In the genomic region with DNA sequence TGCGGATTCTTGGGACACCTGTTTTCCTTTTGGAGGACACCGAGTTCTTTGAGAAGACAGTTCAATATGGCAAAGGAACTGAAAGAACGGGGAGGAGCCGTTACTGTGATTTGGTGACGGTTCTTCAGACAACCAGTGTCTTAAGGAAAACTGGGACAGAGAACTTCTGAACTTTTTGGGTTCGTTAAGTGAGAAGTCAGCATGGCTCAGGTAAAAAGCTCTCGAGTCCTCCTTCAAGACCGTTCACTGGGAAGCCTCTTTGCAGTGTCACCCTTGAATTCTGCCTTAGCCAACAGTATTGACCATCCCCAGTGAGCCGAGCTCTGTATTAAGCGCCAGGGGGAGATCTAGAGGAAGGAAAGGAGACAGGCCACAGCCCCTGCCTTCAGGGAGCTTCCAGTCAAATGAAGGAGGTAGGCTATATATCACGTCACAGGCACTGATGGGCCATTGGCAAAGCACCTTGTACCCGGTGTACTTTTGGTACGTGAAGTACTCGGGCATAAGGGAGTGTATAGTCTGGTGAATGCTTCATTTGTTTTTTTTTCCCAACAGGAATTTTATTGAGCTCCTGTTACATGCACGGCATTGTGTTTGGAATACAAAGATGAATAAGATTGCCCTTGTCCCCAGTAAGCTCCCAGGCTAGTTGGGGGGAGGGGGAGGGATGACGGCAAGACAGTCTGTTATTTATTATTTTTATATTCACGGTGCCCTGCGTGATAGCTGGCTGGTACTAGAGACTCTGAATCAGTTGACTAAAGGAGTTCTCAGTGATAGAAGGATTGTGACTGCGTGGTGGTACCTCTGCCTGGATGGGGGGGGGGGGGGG, we compare ENCODE assay signal across 8 mouse cellular contexts. TPM values are rescaled to one million over a fixed set of nuclear protein-coding genes. Genes with fewer than 3 reads are reported as not detected.
A peak's percentile ranks its signal among the peaks of the same experiment; 100 is the strongest.
DNase-seq lines count a peak whose midpoint lies in the region; ATAC-seq and TF ChIP-seq lines count a peak whose summit lies in the region.

A gene (minus strand): TSS at position 51 of the 832 bp plus-strand sequence.

- H3K36me3 ChIP-seq in kidney, embryonic 15.5 days, result peaks cover 51% of the 10 kb centered on the region
- peaks cover 7% of the 10 kb centered on the region; the same call in 1 of the 2 replicates for H3K36me3 ChIP-seq in forebrain, embryonic 11.5 days (ENCODE audit: control insufficient read depth, insufficient read depth, low read length)
- peaks cover 21% of the 10 kb centered on the region for H3K36me3 ChIP-seq in hindbrain, postnatal 0 days (ENCODE audit: insufficient read depth, low read length)
- H3K36me3 ChIP-seq in macrophage (ENCODE audit: inconsistent target), result peaks cover 27% of the 10 kb centered on the region

- peaks cover 52% of the 10 kb centered on the region for H3K4me1 ChIP-seq in kidney, embryonic 15.5 days
- H3K4me1 ChIP-seq in forebrain, embryonic 11.5 days (replicated peaks; ENCODE audit: control insufficient read depth, insufficient read depth, low read length), result peaks cover 13% of the 10 kb centered on the region
- peaks cover 24% of the 10 kb centered on the region for H3K4me1 ChIP-seq in hindbrain, postnatal 0 days (ENCODE audit: insufficient read depth, low read length)

- H3K9ac ChIP-seq in kidney, embryonic 15.5 days, result peak within 1 kb of the TSS; percentile 79
- peak within 1 kb of the TSS; percentile 86 for H3K9ac ChIP-seq in forebrain, embryonic 11.5 days (ENCODE audit: low read length)
- H3K9ac ChIP-seq in hindbrain, postnatal 0 days (replicated peaks; ENCODE audit: low read length), result peak within 1 kb of the TSS; percentile 92

- peak within 1 kb of the TSS; percentile 69 for H3K4me3 ChIP-seq in kidney, embryonic 15.5 days (replicated peaks)
- H3K4me3 ChIP-seq in forebrain, embryonic 11.5 days (ENCODE audit: low read depth, low read length), result peak within 1 kb of the TSS; percentile 92
- H3K4me3 ChIP-seq in hindbrain, postnatal 0 days (ENCODE audit: low read length), result peak within 1 kb of the TSS; percentile 91
- peak within 1 kb of the TSS; percentile 47 for H3K4me3 ChIP-seq in macrophage (ENCODE audit: inconsistent target)

- 47% methylated on average over 19 of the region's 19 CpGs for WGBS in kidney, embryonic 15.5 days
- 66% methylated on average over 19 of the region's 19 CpGs for WGBS in forebrain, embryonic 11.5 days
- 44% methylated on average over 19 of the region's 19 CpGs for WGBS in hindbrain, postnatal 0 days
- 87% methylated on average over 19 of the region's 19 CpGs for WGBS in macrophage (ENCODE audit: missing documents)

- no peak for ATAC-seq in kidney, embryonic 15.5 days (replicated peaks; ENCODE audit: low FRiP score)
- ATAC-seq in forebrain, embryonic 11.5 days (replicated peaks; ENCODE audit: low FRiP score), result no peak
- ATAC-seq in hindbrain, postnatal 0 days, result no peak

- TF ChIP-seq CTCF in hindbrain, postnatal 0 days (IDR thresholded peaks at IDR 0.05; ENCODE audit: low read depth), result no peak

- no peaks in the 10 kb centered on the region for H3K27me3 ChIP-seq in kidney, embryonic 15.5 days
- no peaks in the 10 kb centered on the region for H3K27me3 ChIP-seq in forebrain, embryonic 11.5 days (ENCODE audit: control insufficient read depth, insufficient read depth, low read length)
- no peaks in the 10 kb centered on the region for H3K27me3 ChIP-seq in hindbrain, postnatal 0 days (ENCODE audit: insufficient read depth, low read length)

- peak within 1 kb of the TSS; percentile 98 for H3K27ac ChIP-seq in kidney, embryonic 15.5 days
- peak within 1 kb of the TSS; percentile 95 for H3K27ac ChIP-seq in forebrain, embryonic 11.5 days (ENCODE audit: low read depth, low read length)
- H3K27ac ChIP-seq in hindbrain, postnatal 0 days, result peak within 1 kb of the TSS; percentile 100
- H3K27ac ChIP-seq in macrophage, result peak within 1 kb of the TSS; percentile 33

- DNase-seq in kidney, adult 11 months, result no peak
- DNase-seq in Muller cell, postnatal 12 days (ENCODE audit: inconsistent ontology term), result peak; percentile 76
- DNase-seq in forebrain, embryonic 11.5 days (ENCODE audit: low spot score), result peak; percentile 47
- DNase-seq in hindbrain, postnatal 0 days (ENCODE audit: low spot score), result no peak
- no peak for DNase-seq in urinary bladder, postnatal 4 days (ENCODE audit: low spot score in 2 of 2)
- DNase-seq in urinary bladder, adult 18-20 months (ENCODE audit: low spot score in 2 of 2), result no peak

- H3K79me2 ChIP-seq in macrophage (ENCODE audit: inconsistent target), result peaks cover 25% of the 10 kb centered on the region

- peak within 1 kb of the TSS; percentile 78 for H3K4me2 ChIP-seq in kidney, embryonic 15.5 days
- H3K4me2 ChIP-seq in forebrain, embryonic 11.5 days (ENCODE audit: low read depth, low read length, severe bottlenecking), result peak within 1 kb of the TSS; percentile 85
- H3K4me2 ChIP-seq in hindbrain, postnatal 0 days (ENCODE audit: low read depth, low read length), result peak within 1 kb of the TSS; percentile 65

- no peaks in the 10 kb centered on the region for H3K9me3 ChIP-seq in kidney, embryonic 15.5 days (replicated peaks)
- no peaks in the 10 kb centered on the region for H3K9me3 ChIP-seq in forebrain, embryonic 11.5 days (ENCODE audit: control insufficient read depth, low read length)
- H3K9me3 ChIP-seq in hindbrain, postnatal 0 days (ENCODE audit: low read length), result no peaks in the 10 kb centered on the region

RNA-seq across cellular contexts. Expression of the gene that starts here (rescaled TPM):
- polyA plus RNA-seq in kidney, embryonic 15.5 days (2015; fragmentation: Nextera tagmentation; extraction: Ambion mirVana), result 95.2 and 112 TPM in 2 replicates
- 38.2 and 39.2 TPM in 2 replicates for polyA plus RNA-seq in forebrain, embryonic 11.5 days (2014; fragmentation: Nextera tagmentation; extraction: Ambion mirVana)
- 56.9 and 67.2 TPM in 2 replicates for total RNA-seq in hindbrain, postnatal 0 days (2014; rRNA removed)
- 41.8 and 43.1 TPM in 2 replicates for polyA plus RNA-seq in hindbrain, postnatal 0 days (2015; fragmentation: Nextera tagmentation; extraction: Ambion mirVana)
- 100 to 1,000 TPM in 1 of 26 experiments, 10 to 100 TPM in 25; 36.0 to 107 (median 63.6) TPM for total RNA-seq in macrophage (2018; cell fraction: chromatin; rRNA removed)
- total RNA-seq in macrophage (2018; cell fraction: cytosol; rRNA removed), result 10 to 100 TPM; 11.4 to 28.7 (median 19.8) TPM
- 10 to 100 TPM; 12.8 to 61.6 (median 32.1) TPM for total RNA-seq in macrophage (2018; cell fraction: nucleus; rRNA removed)
- 10.6 to 26.7 TPM (median 14.8 TPM) in 3 replicates for polyA plus RNA-seq in macrophage (2018)

Comparison
In these comparisons a context has a peak if more than half of its experiments do, and no peak if none do; other contexts are left out.
1. H3K27ac ChIP-seq: peak in every context shown above with its lines; median percentile 100 in hindbrain, postnatal 0 days; 98 in kidney, embryonic 15.5 days; 95 in forebrain, embryonic 11.5 days; 33 in macrophage.
2. DNase-seq: peak in Muller cell, postnatal 12 days (single experiment) and forebrain, embryonic 11.5 days (single experiment); none in kidney, adult 11 months (single experiment), hindbrain, postnatal 0 days (single experiment), urinary bladder, postnatal 4 days (0 of 2) and urinary bladder, adult 18-20 months (0 of 2).
3. Peak in every context shown above with its lines, with median percentiles within 50 percentile points of each other: H3K4me2 ChIP-seq, H3K4me3 ChIP-seq and H3K9ac ChIP-seq.